ENCODE assay signal across 8 mouse cellular contexts in the genomic region with DNA sequence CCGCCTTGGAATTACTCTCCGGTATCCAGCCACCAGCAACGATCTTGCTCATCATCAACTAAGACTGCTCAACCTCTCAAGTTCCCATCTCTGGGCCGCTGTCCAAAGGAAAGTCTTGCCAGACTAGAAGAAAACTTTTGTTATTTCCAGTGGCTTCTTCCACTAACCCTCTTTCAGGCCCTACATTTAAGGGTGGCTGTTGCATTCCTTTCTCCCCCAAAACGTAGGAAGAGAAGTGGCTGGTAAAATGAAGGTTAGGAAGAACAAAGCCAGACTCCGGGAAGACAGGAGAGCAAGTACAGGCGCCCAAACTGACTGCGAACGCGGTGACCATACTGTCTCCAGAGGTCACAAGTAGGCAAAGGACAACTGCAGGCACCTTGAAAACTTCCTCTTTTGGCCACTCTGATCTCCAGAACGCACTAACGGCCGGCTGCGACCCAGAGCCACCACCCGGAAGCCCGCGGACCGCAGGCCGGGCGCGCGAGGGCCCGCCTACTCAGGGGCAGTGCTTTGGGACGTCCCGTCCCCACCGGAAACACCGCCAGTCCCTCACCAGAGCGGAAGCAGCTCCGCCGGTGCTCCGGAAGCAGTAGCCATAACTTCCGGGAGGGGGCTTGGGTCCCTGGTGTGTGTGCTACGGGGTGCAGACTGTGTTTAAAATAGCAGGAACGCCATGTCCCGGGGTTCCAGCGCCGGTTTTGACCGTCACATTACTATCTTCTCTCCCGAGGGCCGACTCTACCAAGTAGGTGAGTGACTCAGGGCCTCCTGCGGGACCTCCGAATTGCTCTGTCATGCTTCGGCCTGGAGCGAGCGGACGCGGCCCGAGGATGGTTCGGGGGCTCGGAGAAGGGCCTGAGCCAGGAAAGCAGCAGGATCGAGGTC. TPM values are rescaled to one million over a fixed set of nuclear protein-coding genes. Genes with fewer than 3 reads are reported as not detected.
DNase-seq lines count a peak whose midpoint lies in the region; ATAC-seq and TF ChIP-seq lines count a peak whose summit lies in the region.

No protein-coding gene starts in this region.

- H3K4me2 ChIP-seq in embryonic facial prominence, embryonic 15.5 days (replicated peaks), result peak overlapping the region; percentile 76
- peak overlapping the region; percentile 96 for H3K4me2 ChIP-seq in kidney, embryonic 14.5 days (replicated peaks; ENCODE audit: low read depth, low read length)
- peak overlapping the region; percentile 60 for H3K4me2 ChIP-seq in limb, embryonic 15.5 days

- H3K9ac ChIP-seq in embryonic facial prominence, embryonic 15.5 days, result peak overlapping the region; percentile 93
- peak overlapping the region; percentile 86 for H3K9ac ChIP-seq in kidney, embryonic 14.5 days (ENCODE audit: low read depth, low read length)
- peak overlapping the region; percentile 92 for H3K9ac ChIP-seq in limb, embryonic 15.5 days

- no peaks in the 10 kb centered on the region for H3K27me3 ChIP-seq in embryonic facial prominence, embryonic 15.5 days
- H3K27me3 ChIP-seq in kidney, embryonic 14.5 days (ENCODE audit: control insufficient read depth, insufficient read depth, low read length), result no peaks in the 10 kb centered on the region
- no peaks in the 10 kb centered on the region for H3K27me3 ChIP-seq in limb, embryonic 15.5 days

- H3K4me1 ChIP-seq in bone marrow, adult 2 months (ENCODE audit: control insufficient read depth, insufficient read depth, low read length), result peaks cover 7% of the 10 kb centered on the region
- peaks cover 10% of the 10 kb centered on the region for H3K4me1 ChIP-seq in embryonic facial prominence, embryonic 15.5 days
- peaks cover 10% of the 10 kb centered on the region for H3K4me1 ChIP-seq in kidney, embryonic 14.5 days (ENCODE audit: control insufficient read depth, insufficient read depth, low read length)
- H3K4me1 ChIP-seq in limb, embryonic 15.5 days, result peaks cover 15% of the 10 kb centered on the region

- H3K36me3 ChIP-seq in embryonic facial prominence, embryonic 15.5 days, result peaks cover 3% of the 10 kb centered on the region; the same call in 1 of the 2 replicates
- H3K36me3 ChIP-seq in kidney, embryonic 14.5 days (ENCODE audit: control insufficient read depth, insufficient read depth, low read length), result no peaks in the 10 kb centered on the region; the same call in 1 of the 2 replicates
- peaks cover 6% of the 10 kb centered on the region; the same call in 1 of the 2 replicates for H3K36me3 ChIP-seq in limb, embryonic 15.5 days

- H3K27ac ChIP-seq in bone marrow, adult 2 months (ENCODE audit: control insufficient read depth, insufficient read depth, low read depth, low read length, poor library complexity), result peak overlapping the region; percentile 91
- peak overlapping the region; percentile 95 for H3K27ac ChIP-seq in embryonic facial prominence, embryonic 15.5 days (replicated peaks)
- peak overlapping the region; percentile 87 for H3K27ac ChIP-seq in kidney, embryonic 14.5 days (ENCODE audit: low read depth, low read length)
- H3K27ac ChIP-seq in limb, embryonic 15.5 days, result peak overlapping the region; percentile 96

- TF ChIP-seq POLR2A in bone marrow, adult 2 months (IDR thresholded peaks at IDR 0.05; ENCODE audit: borderline replicate concordance, control insufficient read depth, low read depth, low read length), result peak; percentile 77; the same call in 1 of the 2 replicates

- H3K9me3 ChIP-seq in embryonic facial prominence, embryonic 15.5 days (replicated peaks), result no peaks in the 10 kb centered on the region
- H3K9me3 ChIP-seq in kidney, embryonic 14.5 days (ENCODE audit: control insufficient read depth, low read length), result no peaks in the 10 kb centered on the region
- no peaks in the 10 kb centered on the region for H3K9me3 ChIP-seq in limb, embryonic 15.5 days

- ATAC-seq in embryonic facial prominence, embryonic 15.5 days (ENCODE audit: insufficient number of reproducible peaks, low FRiP score, low TSS enrichment, low read depth), result peak; percentile 99
- ATAC-seq in kidney, embryonic 14.5 days (ENCODE audit: low FRiP score, low TSS enrichment), result peak; percentile 99
- ATAC-seq in limb, embryonic 15.5 days (ENCODE audit: insufficient number of reproducible peaks, low FRiP score, low TSS enrichment, low read depth), result peak; percentile 99

- 1% methylated on average over 51 of the region's 51 CpGs for WGBS in bone marrow, adult 2 months
- under 1% methylated on average over 51 of the region's 51 CpGs for WGBS in embryonic facial prominence, embryonic 15.5 days
- WGBS in kidney, embryonic 14.5 days, result under 1% methylated on average over 51 of the region's 51 CpGs
- under 1% methylated on average over 51 of the region's 51 CpGs for WGBS in limb, embryonic 15.5 days

- peak overlapping the region; percentile 84 for H3K4me3 ChIP-seq in bone marrow, adult 2 months (replicated peaks; ENCODE audit: control insufficient read depth, low read depth, low read length)
- H3K4me3 ChIP-seq in embryonic facial prominence, embryonic 15.5 days (replicated peaks), result peak overlapping the region; percentile 97
- H3K4me3 ChIP-seq in kidney, embryonic 14.5 days (ENCODE audit: low read length), result peak overlapping the region; percentile 98
- H3K4me3 ChIP-seq in limb, embryonic 15.5 days, result peak overlapping the region; percentile 94

- DNase-seq in 416B (ENCODE audit: low read depth), result peak; percentile 98
- DNase-seq in heart, adult 9 months (ENCODE audit: low spot score in 2 of 2), result peak; percentile 90 to 91
- DNase-seq in monocyte, adult 2 months (ENCODE audit: low read depth in 1 of 2, low spot score in 2 of 2), result peak; percentile 81 to 85
- peak; percentile 95 for DNase-seq in spleen, postnatal 36 days (ENCODE audit: low spot score in 2 of 2)

- no peak for TF ChIP-seq CTCF in bone marrow, adult 2 months (IDR thresholded peaks at IDR 0.05; ENCODE audit: control insufficient read depth, insufficient read depth, low read length)

RNA-seq across cellular contexts. Expression of a gene that starts 14.5 kb away (rescaled TPM):
- 71.0 and 119 TPM in 2 replicates for polyA plus RNA-seq in bone marrow, adult 2 months (2011; ENCODE audit: insufficient read depth, insufficient read length, low replicate concordance, missing spikeins)
- 379 and 380 TPM in 2 replicates for polyA plus RNA-seq in embryonic facial prominence, embryonic 15.5 days (2015; fragmentation: Nextera tagmentation; extraction: Ambion mirVana)
- 473 and 512 TPM in 2 replicates for polyA plus RNA-seq in kidney, embryonic 14.5 days (2014; fragmentation: Nextera tagmentation; extraction: Ambion mirVana)
- 373 and 378 TPM in 2 replicates for polyA plus RNA-seq in limb, embryonic 15.5 days (2015; fragmentation: Nextera tagmentation; extraction: Ambion mirVana)

Comparison
In these comparisons a context has a peak if more than half of its experiments do, and no peak if none do; other contexts are left out.
1. Peak in every context shown above with its lines: DNase-seq, ATAC-seq, H3K4me3 ChIP-seq and H3K27ac ChIP-seq.